Mouse (Mus musculus) adrenal gland, postnatal 25 days (tissue): Measurements from ENCODE around the gene Lcn12. TPM values are rescaled to one million over a fixed set of nuclear protein-coding genes. Genes with fewer than 3 reads are reported as not detected.

ENCODE experiments used
- DNase-seq: peaks from one replicate; pipeline ENCODE4 v3.0.0; 2021; ENCODE audit warnings: mixed read lengths
- long read RNA-seq: library from polyadenylated mRNA; stranded (forward); transcript quantifications from one replicate; pipeline ENCODE4 v2.0.0, GENCODE M21; 2021
- total RNA-seq: library from RNA; stranded (reverse); gene quantifications from 2 replicates; pipeline ENCODE4 v1.2.3, GENCODE M21; 2021

Gene Lcn12
- not detected in 2 replicates for total RNA-seq
- long read RNA-seq, result 0 reads

DNA sequence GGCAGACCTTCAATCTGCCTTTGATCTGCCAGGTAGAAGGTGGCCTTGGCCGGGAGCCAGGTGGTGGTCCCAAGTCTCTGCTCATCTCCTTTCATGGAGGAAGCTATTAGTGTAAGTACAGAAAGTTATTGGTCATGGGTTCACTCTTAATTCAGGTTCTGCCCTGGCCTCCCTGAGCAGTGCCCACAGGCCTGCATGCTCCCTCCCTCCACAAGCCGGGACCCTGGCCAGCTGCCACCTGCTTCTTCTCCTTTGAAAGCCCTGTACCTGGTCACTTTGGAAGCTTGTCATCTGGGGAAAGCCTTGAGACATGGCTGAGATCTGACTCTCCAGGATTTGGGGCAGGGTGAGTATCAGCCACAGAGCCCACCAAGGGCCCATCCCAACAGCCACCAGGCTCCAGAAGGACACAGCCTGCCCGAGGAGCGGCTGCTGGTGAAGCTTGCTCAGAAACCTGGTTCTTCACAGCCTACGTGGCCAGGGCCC lies at the start of gene Lcn12:
TSS of gene Lcn12 (minus strand) at position 436 of the 486 bp plus-strand sequence.
- no peak for DNase-seq

DNA sequence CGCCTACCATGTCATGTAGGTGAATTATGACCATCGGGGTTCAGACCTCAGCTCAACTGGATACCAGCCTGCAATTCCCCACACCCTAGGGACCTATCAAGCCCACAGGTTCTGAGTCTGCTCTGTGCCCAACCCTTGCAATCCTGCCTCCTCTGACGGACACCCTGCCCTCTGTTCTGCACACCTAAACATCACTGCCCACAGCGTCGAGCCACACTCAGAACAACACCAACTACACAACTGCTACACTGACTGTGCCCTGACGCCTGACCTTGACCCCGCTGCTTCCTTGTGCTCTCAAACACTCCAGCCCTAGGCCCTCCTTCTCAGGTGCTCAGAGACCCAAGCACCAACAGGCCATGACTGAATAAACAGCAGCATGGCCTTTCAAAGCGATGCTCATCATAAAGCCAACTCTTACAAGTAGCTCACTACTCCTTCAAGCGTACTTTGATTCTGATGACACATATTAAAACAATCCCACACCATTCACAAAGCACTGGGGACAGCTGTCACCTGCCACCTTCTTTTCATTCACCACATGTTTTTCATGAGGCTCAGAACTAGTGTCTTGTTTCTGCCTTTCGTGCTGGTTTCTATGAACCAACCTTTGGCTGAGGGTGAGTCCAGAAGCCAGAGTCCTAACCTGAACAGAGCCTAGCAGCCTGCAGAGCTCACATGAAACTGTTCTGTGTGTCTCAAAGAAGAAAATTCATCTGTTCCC lies 48.1 kb upstream of the Lcn12 start:
- DNase-seq, result no peak

DNA sequence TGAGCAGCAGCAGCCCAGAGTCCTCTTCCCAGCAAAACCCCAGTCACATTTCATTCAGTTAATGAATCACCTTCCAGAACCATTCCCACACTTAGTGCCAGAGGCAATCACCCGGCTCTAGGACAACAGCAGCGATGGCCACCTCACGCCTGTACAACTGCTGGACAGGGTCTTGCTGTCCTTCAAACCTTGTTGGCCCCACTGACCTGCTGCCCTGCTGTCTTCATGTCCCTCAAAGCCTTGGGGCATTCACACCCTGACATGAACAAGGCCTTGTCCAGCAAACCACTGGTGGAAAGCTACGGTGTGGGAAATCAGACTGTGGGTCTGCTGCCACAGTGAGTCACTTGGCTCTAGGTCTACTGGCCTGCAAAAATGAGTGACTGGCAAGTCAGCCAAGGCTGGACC lies 46.8 kb upstream of the Lcn12 start:
- no peak for DNase-seq

DNA sequence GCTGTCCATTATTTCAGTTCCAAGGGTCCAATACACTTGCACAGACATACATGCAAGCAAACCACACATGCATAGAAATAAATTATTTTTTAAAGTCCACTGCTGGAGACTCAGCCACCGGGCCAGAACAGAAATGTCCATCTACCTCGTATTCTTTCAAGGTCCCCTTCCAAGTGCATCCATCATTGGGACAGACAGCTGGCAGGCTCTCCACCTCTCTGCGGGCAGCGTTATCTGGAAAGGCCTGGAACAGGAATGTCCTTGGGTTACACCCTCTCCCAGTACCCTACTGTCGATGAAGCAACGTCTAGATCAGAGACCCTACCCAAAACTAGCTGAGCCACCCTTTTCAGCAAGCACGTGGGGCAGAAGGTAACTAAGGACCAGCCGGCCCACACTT lies 42.8 kb upstream of the Lcn12 start:
- peak; percentile 70 for DNase-seq

DNA sequence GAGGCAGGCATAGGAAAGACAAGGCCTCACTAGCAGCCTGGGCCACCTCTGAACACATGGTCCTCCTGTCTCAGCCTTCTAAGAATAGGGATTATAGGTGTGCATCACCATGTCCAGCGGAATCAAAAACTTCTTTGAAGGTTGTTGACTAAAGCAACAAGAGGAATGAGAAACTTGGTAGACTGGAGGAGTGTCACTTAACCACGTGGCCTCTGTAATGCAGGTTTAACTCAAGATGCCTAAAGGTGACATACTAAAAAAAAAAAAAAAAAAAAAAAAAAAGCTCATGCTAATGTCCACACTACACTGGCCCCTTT lies 41.1 kb upstream of the Lcn12 start:
- no peak for DNase-seq

DNA sequence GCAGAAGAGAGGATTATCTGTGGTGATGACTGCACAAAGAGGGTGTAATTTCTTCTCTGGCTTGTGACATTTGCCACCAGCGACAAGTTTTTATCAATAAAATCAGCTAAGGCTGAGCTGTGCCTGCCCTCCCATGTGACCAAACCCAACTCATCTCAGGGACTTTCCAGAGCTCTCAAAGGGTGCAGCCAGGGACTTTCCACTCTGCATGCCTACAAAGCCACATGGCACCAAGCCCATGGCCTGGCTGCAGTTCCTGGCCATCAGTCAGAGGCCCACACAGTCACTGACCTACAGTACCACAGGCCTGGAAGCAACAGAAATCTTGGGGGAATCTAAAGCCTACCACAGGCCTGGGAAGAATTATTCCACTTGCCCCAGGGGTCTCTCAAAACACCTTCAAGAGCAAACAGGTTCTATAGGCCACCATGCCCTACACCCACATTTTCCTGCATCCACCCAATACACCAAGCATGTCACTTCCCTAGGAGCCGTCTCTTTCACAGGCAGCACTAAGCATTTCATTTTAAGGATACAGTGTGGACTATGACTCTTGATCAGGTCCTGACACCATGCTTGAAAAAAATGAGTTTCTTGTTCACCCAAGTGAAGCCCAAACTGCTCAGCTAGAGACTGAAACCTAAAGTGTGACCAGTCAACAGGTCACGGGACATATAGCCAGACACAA lies 40.6 kb upstream of the Lcn12 start:
- DNase-seq, result peak; percentile 89

DNA sequence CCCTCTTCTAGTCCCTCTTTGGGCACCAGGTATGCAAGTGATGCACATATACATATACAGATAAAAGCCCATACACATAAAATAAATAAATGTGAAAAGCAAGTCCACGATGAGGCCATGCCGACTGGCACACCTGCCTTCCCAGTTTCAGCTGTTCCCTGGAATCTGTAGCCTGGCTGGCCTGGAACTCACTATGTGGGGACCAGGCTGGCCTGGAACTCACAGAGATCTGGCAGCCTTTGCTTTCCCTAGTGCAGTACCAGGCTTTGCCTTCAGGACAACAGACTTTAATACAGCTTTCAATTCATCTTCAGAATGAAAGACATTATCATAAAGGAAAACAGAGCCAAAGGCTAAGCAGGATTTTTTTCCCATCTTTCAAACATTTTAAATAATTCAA lies 40.0 kb upstream of the Lcn12 start:
- no peak for DNase-seq

DNA sequence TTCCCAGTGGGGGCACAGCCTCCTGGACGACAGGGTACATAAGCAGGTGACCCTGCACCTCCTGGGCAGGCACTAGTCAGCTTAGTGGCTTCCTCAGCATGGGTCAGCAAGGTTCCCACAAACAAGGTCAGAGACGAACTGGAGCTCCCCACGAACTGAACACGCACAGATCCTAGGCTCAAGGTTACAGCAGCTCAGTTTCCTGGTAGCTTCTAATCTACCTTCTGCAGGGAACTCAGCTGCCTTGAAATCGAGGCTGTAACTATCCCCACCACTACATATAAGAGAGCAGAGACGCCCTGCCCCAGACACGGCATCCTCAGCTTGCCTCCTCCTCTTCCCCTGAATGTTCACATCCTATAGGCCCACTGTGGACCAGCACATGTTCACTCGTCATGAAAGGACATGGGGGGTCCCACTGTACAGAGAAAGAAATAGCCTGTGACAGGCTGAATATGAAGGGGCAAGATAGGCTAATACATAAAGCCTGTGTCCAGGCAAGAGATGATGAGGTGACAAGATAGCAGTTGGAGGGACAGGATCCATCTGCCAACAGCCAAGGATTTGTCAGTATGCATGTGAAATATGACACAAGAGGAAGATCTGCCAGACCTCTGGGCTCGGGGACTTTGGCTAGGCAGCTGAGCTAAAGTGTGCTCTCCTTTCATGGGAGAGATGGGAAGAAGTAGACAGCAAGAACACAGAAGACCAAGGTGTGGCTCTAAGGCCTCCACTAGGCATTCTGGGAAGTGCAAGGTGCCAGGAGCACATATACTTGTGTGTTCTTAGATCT lies 33.0 kb upstream of the Lcn12 start:
- DNase-seq, result no peak

DNA sequence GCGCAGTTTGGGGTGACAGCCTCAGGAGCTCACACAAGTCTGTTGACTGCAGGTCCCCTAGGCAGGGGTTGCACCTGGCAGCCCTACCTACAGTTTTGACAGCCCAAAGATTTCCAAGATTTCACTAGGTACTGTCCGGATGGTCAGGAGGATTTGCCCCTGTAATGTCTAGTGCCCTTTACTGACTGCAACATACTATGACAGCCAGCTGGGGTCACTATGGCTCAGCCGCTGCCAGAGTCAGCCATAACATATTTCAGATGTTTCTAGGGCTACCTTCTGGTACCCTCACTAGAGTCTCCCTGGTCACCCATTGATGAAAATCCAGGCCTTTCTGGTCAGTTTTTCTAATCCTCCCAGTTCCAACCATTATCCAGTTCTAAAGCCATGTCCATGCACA lies 16.2 kb upstream of the Lcn12 start:
- no peak for DNase-seq

DNA sequence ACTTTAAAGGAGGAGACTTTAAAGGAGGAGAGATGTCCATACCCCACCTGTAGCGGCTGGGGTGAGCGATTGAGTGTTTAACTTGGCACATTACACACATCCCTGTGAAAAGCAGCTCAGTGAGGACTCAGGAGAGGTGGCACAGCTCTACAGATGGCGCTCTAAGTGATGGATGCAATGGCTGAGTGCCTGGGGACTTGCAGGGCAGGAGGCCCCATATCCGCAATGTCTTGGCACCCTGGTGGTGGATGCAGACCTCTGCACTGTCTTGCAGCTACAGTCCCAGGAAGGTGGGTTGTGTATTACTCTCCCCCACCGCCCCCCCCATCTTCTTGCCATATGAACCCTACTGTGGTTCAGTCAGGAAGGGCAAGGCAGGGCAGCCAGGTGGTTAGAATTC lies 13.3 kb upstream of the Lcn12 start:
- DNase-seq, result no peak

DNA sequence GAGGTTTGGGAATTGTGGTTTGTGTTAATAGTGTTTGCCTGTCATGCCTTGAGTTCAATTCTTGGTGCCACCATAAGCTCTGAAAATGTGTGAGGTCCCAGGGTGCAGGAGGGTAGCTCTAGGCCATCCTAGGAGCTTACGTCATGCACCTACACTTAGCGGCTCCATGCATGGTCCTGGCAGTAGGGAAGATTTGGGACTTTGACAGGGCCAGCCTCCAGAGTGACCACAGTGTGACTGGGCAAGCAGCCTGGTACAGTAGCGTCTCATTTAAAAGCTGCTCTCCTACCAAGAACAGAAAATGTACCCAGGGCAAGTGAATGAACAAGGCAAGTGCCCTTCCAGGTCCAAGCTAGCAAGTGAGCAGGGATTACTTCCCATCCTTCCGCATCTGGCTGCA lies 12.1 kb upstream of the Lcn12 start:
- DNase-seq, result no peak

DNA sequence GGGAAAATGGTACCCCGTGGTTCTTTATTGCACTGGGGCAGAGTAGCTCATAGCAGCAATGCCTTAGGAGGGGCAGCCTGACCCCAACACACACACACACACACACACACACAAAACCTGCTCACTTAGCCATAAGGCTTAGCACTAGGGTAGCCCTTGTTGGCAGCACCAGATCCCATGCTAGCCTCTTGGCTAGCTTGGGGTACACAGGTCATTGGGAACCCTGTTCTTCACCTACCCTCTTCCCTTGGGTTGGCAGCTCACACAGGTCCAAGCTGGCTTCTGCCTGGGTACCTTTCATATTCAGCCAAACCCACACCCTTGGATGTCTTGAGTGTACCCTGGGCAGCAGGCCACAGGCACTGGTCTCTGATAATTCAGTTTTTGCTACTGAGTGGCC lies 11.3 kb upstream of the Lcn12 start:
- DNase-seq, result no peak

DNA sequence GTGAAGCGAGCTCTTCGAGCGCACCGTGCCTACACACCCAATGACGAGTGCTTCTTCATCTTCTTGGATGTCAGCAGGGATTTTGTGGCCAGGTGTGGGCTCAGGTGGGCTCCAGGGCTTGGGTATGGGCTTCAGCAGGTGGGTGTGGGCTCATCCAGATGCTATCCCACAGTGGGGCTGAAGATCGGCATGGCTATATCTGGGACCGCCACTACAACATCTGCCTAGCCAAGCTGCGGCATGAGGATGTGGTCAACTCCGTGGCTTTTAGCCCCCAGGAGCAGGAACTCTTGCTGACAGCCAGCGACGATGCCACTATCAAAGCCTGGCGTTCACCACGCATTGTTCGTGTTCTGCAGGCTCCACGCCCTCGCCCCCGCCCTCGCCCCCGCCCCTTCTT lies 10.8 kb upstream of the Lcn12 start:
- no peak for DNase-seq

DNA sequence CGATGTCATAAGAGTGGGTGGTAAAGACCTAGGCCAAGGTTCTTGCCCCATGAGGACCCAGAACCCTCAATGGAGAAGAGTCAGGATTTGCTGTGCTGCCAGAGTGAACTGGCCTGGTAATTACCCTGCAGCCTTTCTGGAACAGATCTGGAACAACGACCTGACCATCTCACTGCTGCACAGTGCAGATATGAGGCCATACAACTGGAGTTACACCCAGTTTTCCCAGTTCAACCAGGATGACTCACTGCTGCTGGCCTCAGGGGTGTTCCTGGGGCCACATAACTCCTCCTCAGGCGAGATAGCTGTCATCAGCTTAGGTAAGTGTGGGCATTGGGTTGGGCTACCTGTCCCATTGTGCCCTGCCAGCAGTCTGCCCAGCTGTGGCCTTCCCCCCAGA lies 9.0 kb upstream of the Lcn12 start:
- no peak for DNase-seq

DNA sequence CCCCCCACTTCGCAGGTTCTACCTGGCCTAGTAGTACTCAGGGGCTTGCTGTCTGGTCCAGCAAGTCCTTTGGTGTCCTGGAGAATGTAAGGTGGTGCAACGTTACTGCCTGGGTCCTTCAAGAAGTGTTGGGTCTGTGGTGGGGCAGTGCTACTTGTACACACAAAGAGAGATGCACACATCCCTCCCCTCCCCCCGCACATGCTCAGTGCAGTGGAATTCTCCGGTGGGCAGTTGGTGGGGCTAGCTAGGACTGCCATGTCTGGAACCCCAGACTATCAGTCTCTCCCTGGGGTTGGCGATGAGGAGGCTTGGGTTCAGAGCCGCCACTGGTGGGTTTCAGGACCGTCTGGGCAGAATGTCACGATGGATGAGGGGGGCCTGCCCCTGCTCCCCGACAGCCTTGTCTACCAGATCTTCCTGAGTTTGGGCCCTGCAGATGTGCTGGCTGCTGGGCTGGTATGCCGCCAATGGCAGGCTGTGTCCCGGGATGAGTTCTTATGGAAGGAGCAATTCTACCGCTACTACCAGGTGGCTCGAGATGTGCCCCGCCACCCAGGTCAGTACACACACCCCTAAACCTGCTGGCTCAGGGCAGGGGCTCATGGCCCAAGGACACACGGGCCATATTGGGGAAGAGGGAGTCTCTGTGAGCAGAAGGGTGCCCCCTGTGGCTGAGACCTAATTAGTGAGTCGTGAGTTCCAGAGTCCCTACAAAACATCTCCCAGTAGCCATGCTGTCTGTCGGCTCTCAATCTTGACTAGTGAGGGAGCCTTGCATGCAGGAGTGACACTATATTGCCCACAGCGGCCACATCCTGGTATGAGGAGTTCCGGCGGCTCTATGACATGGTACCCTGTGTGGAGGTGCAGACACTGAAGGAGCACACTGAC lies 8.1 kb upstream of the Lcn12 start, which contains the start of gene C8g:
TSS of gene C8g (minus strand) at position 127 of the 894 bp plus-strand sequence.
- DNase-seq, result no peak

DNA sequence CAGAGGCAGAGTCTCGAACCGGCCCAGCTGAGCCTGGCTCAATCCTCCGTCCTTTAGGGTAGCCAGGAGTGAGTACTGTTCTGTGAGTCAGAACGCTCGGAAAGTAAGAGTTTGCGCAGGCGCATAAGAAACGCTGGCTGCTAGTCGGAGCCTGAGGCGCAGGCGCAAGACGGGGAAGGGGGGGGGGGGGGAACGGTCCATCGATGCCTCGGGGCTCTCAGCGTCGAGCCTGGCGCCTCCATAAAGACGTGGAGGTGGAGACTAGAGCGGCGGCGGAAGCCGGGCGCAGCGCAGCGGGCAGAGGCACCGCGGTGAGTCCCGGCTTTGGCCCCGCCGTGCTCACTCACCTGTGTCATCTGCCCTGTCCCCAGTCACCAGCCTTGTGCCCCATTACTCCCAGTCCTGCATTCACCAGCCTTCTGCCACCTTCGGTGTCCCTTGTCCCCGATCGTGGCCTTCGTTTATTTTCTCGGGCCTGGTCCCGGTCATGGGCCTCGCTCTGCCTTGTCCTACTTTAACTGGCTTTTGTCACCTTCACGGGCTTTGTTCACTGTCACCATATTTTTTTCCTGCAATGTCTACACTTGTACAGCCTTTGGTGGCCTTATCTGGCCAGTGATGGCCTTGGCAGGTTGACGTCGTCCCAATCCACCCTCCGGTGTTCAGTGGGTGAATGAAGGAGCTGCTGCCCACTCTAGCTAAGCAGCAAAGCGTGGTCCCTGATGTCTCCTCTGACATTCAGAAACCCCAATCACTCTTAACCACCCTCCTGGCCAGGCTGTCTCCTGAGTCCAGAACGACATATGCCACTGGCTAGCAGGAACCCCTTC lies 7.1 kb upstream of the Lcn12 start, which contains the start of gene Fbxw5:
TSS of gene Fbxw5 (plus strand) at position 175 of the 830 bp plus-strand sequence.
- DNase-seq, result peak; percentile 85

DNA sequence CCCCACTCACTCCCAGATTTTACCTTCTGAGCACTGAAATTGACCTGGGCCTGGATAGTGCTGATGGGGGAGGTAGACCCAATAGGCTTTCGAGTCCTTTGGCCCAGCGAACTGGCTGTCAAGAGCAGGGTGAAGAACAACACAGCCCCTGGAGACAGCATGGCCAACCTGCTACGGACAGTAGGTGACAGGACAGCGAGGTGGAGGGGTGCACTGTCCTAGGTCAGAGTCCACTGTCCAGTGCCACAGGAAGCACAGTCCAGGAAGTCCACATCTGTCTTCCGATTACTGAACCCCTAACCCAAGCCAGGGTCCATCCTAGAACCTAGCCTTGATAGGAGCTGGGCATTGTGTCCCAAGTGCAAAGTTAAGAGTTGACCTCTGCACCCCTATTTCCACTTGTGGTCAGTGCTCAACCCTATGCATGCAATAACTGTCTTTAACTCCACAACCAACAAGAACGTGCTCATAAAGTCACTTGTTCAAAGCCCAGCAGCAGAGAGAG lies 6.4 kb upstream of the Lcn12 start:
- no peak for DNase-seq

DNA sequence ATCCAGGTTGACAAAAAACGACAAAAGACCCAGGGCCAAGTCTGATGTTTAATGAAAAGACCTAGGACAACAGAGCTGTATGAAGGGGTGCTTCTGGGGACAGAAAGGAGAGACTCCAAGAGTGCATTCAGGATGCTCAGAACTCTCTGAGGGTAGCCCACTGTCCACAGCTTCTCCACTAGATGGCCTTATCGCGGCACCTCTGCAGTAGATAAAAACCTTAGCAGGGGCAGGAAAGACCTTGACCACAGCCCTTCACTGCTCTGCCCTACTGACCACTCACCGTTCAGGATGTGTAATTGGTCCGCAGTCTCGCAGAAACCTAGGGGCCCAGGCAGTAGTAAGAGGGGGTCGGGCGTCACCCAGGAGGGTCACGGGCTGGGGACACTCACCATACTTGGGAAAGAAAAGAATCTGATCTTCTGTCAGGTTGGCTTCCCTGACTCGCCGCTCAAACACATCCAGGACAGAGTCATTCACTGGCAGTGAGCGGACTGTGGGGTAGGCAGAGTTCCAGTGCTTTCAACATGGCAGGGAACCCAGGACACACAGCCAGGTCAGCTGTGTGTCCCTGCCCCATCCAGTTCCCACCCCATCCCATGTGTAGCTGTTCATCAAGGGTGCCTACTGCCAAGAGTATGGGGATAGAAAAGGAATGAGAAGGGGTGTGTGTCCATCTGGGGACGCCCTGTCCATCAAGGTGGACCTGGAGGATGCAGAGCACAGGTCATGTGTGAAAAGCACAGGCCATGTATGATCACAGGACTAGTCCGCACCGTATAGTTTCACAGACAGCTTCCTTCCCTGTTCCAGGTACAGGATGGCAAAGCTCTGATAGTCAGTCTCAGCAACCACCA lies 5.1 kb upstream of the Lcn12 start:
- no peak for DNase-seq

DNA sequence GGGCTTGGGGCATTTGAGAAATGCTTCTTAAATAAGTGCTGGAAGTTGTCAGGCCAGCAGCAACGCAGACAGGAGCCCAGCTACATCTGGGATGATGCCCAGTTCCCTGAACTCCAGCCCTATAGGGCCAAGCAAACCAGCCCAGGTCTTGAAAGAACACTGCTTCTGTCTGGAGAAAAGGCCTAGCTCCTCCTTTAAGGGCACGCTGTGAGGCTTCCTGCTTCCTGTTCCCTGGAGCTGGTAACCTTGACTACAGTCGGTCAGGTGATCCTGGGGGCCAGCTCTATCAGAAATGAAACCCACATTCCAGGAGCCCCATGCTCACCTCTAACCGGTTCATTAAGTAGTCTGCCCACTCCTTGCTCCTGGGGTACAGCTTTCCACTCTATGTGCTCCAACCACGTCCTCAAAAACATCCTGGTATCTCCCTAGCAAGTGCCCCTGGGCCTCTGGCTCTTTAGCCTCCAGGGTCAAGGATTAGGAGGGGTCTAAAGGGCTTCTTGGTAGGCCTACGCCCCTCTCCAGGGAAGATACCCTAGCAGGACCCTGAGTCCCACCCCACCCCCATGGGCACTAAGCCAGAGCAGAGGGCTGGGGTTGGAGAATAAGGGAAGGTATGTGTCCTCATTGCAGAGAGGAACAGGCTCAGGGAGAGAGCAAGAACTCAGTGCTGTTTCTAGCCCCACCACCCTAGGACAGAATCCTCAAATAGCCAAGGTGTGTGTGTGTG lies 4.3 kb upstream of the Lcn12 start:
- no peak for DNase-seq
